Mouse (Mus musculus) heart, postnatal 0 days (tissue): ENCODE results near the gene Prelp.

Experiments used
- CTCF ChIP-seq: IDR thresholded peaks from 2 replicates; pipeline ENCODE4 v1.5.1; 2016; ENCODE audit warnings: antibody characterized with exemption, control low read depth, low read depth
- EP300 ChIP-seq: IDR thresholded peaks from 2 replicates; pipeline ENCODE4 v1.6.1; 2016; ENCODE audit warnings: antibody characterized with exemption, low read depth

- no peak for TF ChIP-seq CTCF
- TF ChIP-seq EP300, result no peak
Observed at GRCm38 (mm10) chr1:133934354-133934963, 13.2 kb upstream of the Prelp start.
